Mouse (Mus musculus): ENCODE results near the gene Tppp2.
A peak's percentile ranks its signal among the peaks of the same experiment; 100 is the strongest.

Gene Tppp2

GRCm38 (mm10) chr14:51942236-51942635, 24.0 kb downstream of the Tppp2 start:
- no peak for DNase-seq (ENCODE audit: low read depth, low spot score)

GRCm38 (mm10) chr14:51943336-51943735, 25.1 kb downstream of the Tppp2 start:
- DNase-seq (ENCODE audit: low read depth, low spot score): peak; percentile 2

GRCm38 (mm10) chr14:51960316-51960715, 42.1 kb downstream of the Tppp2 start:
- peak; percentile 0 for DNase-seq (ENCODE audit: low read depth, low spot score)

GRCm38 (mm10) chr14:51967400-51967799, 49.2 kb downstream of the Tppp2 start:
- DNase-seq (ENCODE audit: low read depth, low spot score): no peak
